Mouse (Mus musculus) hindbrain, postnatal 0 days (tissue): ENCODE data around the gene Fbxo6. TPM values are rescaled to one million over a fixed set of nuclear protein-coding genes. Genes with fewer than 3 reads are reported as not detected.

Experiments
- ATAC-seq: fragments of 200-750 bp; cut with Nextera tagmentation; 2 replicates; pipeline ENCODE4 v1.8.0; 2017; ENCODE audit warnings: mild to moderate bottlenecking, moderate TSS enrichment, moderate library complexity
- DNase-seq: peaks from one replicate; pipeline ENCODE4 v3.0.0-alpha.2; 2015; ENCODE audit warnings: low spot score
- H3K27ac ChIP-seq: fragments of 300-500 bp; sonication (generic); 2 replicates; pipeline ENCODE4 v1.5.1; 2014; ENCODE audit warnings: mild to moderate bottlenecking
- H3K27me3 ChIP-seq: fragments of 300-500 bp; sonication (generic); 2 replicates; pipeline ENCODE4 v1.6.1; 2014; ENCODE audit warnings: low read length, mixed read lengths; ENCODE audit not compliant: insufficient read depth
- H3K36me3 ChIP-seq: fragments of 300-500 bp; sonication (generic); 2 replicates; pipeline ENCODE4 v1.6.1; 2014; ENCODE audit warnings: low read length, mixed read lengths; ENCODE audit not compliant: insufficient read depth
- H3K4me1 ChIP-seq: fragments of 300-500 bp; sonication (generic); 2 replicates; pipeline ENCODE4 v1.6.1; 2014; ENCODE audit warnings: antibody characterized with exemption, low read length, mixed read lengths; ENCODE audit not compliant: insufficient read depth
- H3K4me2 ChIP-seq: fragments of 300-500 bp; sonication (generic); 2 replicates; pipeline ENCODE4 v1.6.1; 2014; ENCODE audit warnings: low read depth, mild to moderate bottlenecking, low read length, moderate library complexity, mixed read lengths
- H3K4me3 ChIP-seq: fragments of 300-500 bp; sonication (generic); 2 replicates; pipeline ENCODE4 v1.5.1; 2014; ENCODE audit warnings: low read length
- H3K9ac ChIP-seq: fragments of 300-500 bp; sonication (generic); replicated peaks from 2 replicates; pipeline ENCODE4 v1.6.1; 2014; ENCODE audit warnings: mild to moderate bottlenecking, low read length, moderate library complexity, mixed read lengths
- H3K9me3 ChIP-seq: fragments of 300-500 bp; sonication (generic); 2 replicates; pipeline ENCODE4 v1.6.1; 2016; ENCODE audit warnings: low read length, mixed read lengths
- CTCF ChIP-seq: IDR thresholded peaks from 2 replicates; pipeline ENCODE4 v1.5.1; 2016; ENCODE audit warnings: antibody characterized with exemption, control low read depth, low read depth
- WGBS: fragments of 180-500 bp; shearing (Covaris S2); extraction: QIAGEN DNeasy Blood & Tissue Kit; methylation state at CpG from one replicate; pipeline ENCODE4 v1.1.7; 2014; 5-methylcytosine and 5-hydroxymethylcytosine counted together
- polyA plus RNA-seq: library from polyadenylated mRNA; unstranded; fragments of >200 nt; fragmentation: Nextera tagmentation; extraction: Ambion mirVana; gene quantifications from 2 replicates; pipeline ENCODE4 v1.2.1, GENCODE M21; 2015
- total RNA-seq: library from RNA; depleted of rRNA; stranded (reverse); fragments of >200 nt; gene quantifications from 2 replicates; pipeline ENCODE4 v1.2.3, GENCODE M21; 2014

Gene Fbxo6
- total and polyA plus RNA-seq, 2 experiments from 2014 or later = 24.0 to 36.3 TPM

DNA sequence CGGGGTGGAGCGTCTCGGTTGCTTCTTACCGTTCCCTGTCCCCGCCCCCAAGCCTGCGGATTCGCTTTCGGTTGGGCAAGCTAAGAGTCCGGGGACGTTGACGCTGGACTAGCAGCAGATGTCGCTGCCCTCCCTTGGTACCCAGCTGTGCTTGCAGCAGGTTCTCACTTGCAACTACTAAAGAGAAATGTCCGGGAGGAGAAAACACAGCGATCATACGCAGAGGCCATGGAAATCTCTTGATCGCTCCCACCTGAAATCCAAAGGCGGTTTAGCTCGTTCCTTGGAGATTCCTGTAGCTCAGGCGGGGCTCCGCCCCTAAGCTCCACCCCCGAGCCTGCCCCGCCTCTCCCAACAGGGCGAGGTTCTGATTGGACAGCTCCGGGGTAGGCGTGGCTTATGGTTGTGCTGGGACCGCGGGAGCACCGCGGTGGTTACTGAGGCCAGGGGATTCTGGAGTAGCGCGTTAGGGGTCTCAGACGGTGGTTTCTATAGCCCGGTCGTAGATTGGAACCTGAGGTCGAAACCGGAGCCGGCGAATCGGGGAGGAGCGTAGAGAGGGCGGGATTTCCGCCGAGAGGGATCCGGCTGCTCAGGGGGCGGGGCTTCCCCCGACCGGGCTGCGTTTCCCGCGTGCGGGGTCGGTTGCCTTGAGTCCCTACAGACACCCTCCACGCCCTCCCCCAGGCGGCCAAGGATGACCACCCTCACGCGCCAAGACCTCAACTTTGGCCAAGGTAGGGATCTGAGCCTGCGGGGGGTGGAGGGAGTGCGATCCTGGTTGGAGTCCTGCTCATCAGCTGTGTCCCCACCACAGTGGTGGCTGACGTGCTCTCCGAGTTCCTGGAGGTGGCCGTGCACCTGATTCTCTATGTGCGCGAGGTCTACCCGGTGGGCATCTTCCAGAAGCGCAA is 11.6 kb downstream of the Fbxo6 start:
- Histone ChIP-seq H3K4me3 (peak overlapping the region; percentile 59), H3K9me3 (no peaks in the 10 kb centered on the region), H3K27me3 (no peaks in the 10 kb centered on the region), H3K36me3 (peaks cover 10% of the 10 kb centered on the region), H3K4me1 (no peaks in the 10 kb centered on the region), H3K27ac (peak overlapping the region; percentile 87), H3K4me2 (peak overlapping the region; percentile 85), H3K9ac (peak overlapping the region; percentile 61)
- TF ChIP-seq CTCF = peak; percentile 74
- ATAC-seq = peak; percentile 97
- under 1% methylated on average over 63 of the region's 65 CpGs for WGBS
- peak; percentile 94 for DNase-seq

DNA sequence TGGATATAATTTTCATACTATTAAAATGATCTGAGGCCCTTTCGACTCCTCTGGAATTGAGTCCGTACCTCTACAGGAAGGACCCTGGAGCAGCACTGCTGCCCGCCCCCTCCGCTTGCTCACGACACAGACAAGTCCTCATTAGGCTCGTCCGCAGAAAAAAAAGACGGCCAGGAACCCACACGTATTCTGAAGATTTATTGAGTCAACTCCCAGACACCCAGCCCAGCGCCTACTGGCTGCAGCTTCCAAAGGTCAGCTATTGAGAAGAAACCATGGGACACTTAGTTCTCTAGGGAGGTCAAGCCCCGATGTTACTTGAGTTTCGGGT is 12.2 kb downstream of the Fbxo6 start:
- Histone ChIP-seq H3K4me2 (peak overlapping the region; percentile 85), H3K4me3 (peak overlapping the region; percentile 59), H3K9ac (peak overlapping the region; percentile 61), H3K27me3 (no peaks in the 10 kb centered on the region), H3K9me3 (no peaks in the 10 kb centered on the region), H3K4me1 (no peaks in the 10 kb centered on the region), H3K27ac (peak overlapping the region; percentile 87), H3K36me3 (peaks cover 7% of the 10 kb centered on the region; the same call in 1 of the 2 replicates)
- DNase-seq = no peak
- ATAC-seq = peak; percentile 13
- no peak for TF ChIP-seq CTCF
- under 1% methylated on average over 12 of the region's 12 CpGs for WGBS

DNA sequence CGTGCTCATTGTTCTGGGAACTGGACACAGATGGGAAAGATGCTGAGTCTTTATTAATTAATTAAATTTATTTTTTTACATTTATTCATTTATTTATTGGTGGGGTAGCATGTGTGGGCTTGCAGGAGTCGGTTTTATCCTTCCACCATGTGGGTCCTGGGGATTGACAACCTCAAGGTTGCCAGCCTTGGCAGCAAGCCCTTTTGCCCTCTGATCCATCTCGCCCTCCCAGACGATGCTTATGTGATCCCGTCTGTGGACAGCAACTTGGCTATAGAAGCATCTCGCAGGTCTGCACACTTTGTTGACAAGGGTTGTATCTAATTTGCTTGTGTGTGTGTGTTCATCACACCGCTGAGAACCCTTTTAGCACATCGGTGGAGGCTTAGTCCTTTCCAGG is 14.4 kb downstream of the Fbxo6 start:
- TF ChIP-seq CTCF = no peak
- Histone ChIP-seq H3K27me3 (no peaks in the 10 kb centered on the region), H3K4me3 (no peak overlapping the region), H3K36me3 (no peaks in the 10 kb centered on the region), H3K4me2 (no peak overlapping the region), H3K9ac (no peak overlapping the region), H3K9me3 (no peaks in the 10 kb centered on the region), H3K4me1 (no peaks in the 10 kb centered on the region), H3K27ac (no peak overlapping the region)
- ATAC-seq = no peak
- 45% methylated on average over 8 of the region's 8 CpGs for WGBS
- no peak for DNase-seq

DNA sequence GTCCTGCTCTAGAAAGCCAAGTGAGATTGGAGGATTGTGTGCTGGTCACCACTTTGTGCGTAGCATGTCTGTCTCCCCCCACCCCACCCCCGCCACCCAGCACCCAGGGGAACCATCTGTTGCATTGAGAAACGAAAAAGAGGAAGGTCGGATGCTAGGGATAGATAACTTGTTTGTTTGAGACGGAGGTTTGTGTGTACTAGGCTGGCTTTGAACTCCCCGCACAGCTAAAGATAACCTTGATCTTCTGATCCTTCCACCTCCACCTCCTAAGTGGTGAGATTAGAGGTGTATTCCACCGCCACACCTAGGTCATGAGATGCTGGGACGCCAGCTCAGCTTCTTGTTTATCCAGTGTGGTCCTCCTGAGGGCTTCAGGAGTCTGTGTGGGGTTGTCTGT is 17.0 kb downstream of the Fbxo6 start:
- no peaks in the 10 kb centered on the region for H3K36me3 ChIP-seq
- no peaks in the 10 kb centered on the region for H3K27me3 ChIP-seq
- 86% methylated on average over 8 of the region's 8 CpGs for WGBS
- no peak for ATAC-seq
- no peak for TF ChIP-seq CTCF
- H3K27ac ChIP-seq = no peak overlapping the region
- no peak overlapping the region for H3K4me2 ChIP-seq
- no peaks in the 10 kb centered on the region for H3K9me3 ChIP-seq
- no peak overlapping the region for H3K9ac ChIP-seq
- H3K4me1 ChIP-seq = peaks cover 7% of the 10 kb centered on the region; the same call in 1 of the 2 replicates
- H3K4me3 ChIP-seq = no peak overlapping the region
- DNase-seq = no peak

DNA sequence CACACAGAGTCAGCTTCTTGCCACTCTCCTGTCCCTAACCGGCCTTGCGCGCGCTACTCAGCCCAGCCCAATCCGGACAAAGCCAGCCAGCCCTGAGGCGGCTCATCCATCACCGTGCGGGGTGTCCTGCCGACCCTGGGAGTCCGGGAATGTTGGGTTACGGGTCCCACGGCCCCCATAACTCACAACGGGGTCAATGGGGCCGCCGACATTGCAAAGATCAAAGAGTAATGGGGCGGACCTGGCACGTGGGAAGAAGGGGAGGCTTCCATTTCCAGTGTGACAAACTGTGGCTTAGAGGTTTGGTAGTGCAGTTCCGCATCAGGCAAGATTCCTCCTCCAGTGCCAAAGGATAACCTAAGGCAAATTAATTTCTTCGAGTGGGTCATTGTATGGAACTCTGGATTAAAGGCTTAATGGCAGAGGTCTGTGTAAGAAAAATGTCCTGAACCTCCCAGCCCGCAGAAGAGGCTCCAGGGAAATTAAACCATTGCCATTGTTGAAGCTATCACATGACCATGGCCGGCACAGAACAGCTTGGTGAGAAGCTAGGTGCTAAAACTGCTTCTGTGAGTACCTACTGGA is 20.4 kb downstream of the Fbxo6 start:
- ATAC-seq (peak; percentile 52), DNase-seq (peak; percentile 45)
- WGBS = under 1% methylated on average over 21 of the region's 21 CpGs
- Histone ChIP-seq H3K4me1 (peaks cover 12% of the 10 kb centered on the region; the same call in 1 of the 2 replicates), H3K9ac (peak overlapping the region; percentile 87), H3K9me3 (no peaks in the 10 kb centered on the region), H3K27ac (peak overlapping the region; percentile 94), H3K4me2 (peak overlapping the region; percentile 93), H3K36me3 (no peaks in the 10 kb centered on the region), H3K27me3 (no peaks in the 10 kb centered on the region), H3K4me3 (peak overlapping the region; percentile 78)
- TF ChIP-seq CTCF = no peak

DNA sequence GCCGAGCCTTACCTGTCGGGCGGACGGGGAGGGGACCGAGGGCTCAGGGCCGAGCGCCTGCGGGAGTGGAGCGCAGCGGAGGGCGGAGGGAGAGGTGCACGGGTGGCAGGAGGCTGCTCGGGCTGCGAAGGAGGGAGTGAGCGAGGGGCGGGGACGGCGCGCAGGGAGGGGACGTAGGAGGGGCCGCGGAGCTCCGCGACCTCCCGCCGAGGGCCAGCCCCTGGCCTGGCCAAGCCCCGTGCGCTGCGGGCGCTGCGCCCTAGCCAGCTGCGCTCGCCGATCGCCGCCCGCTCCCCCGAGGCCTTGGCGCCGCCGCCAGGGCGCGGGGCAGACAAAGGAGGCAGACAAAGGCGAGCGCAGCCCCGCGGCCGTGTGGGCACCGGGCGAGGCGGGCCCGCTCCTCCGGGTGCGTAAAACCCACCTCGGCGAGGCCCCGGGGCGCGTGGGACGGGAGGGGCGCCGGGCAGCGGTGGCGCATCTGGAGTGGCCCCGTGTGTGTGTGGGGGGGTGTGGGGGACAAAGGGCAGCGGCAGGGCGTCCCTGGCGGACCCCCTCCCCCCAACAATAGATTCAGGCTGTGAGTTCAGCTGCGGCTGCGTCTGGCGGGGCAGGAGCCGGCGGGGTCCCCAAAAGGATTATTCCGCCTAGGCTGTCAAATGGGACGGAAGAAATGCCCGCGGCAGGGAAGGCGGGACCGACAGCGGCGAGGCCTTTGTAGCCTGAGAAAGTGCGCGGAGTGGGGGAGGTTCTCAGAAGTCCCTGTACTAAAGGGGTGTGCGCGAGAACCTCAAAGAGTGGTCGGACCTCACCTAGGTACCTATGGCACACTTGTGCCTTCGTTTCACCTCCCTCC is 21.2 kb downstream of the Fbxo6 start, which contains the start of gene Draxin:
Gene Draxin, minus strand, starts transcription at position 138 of the 853 bp plus-strand sequence.
- Histone ChIP-seq H3K36me3 (no peaks in the 10 kb centered on the region), H3K27ac (peak within 1 kb of the TSS; percentile 94), H3K4me2 (peak within 1 kb of the TSS; percentile 93), H3K4me3 (peak within 1 kb of the TSS; percentile 78), H3K27me3 (no peaks in the 10 kb centered on the region), H3K9ac (peak within 1 kb of the TSS; percentile 87), H3K9me3 (no peaks in the 10 kb centered on the region), H3K4me1 (peaks cover 17% of the 10 kb centered on the region; the same call in 1 of the 2 replicates)
- WGBS = 2% methylated on average over 75 of the region's 87 CpGs
- ATAC-seq (peak; percentile 78), DNase-seq (peak; percentile 83)
- TF ChIP-seq CTCF = no peak
